Mouse (Mus musculus) stomach, postnatal 0 days (tissue): ENCODE data around the gene Mdga2.

ENCODE experiments used
- CTCF ChIP-seq: IDR thresholded peaks from 2 replicates; pipeline ENCODE4 v1.5.1; 2016; ENCODE audit warnings: antibody characterized with exemption, low read depth, mild to moderate bottlenecking, moderate library complexity
- EP300 ChIP-seq: optimal IDR thresholded peaks from 2 replicates; pipeline ENCODE3; 2016; ENCODE audit warnings: antibody characterized with exemption

- TF ChIP-seq CTCF (no peak), EP300 (no peak)
Observed at GRCm38 (mm10) chr12:66899366-66899765, 323.0 kb downstream of the Mdga2 start.
